Mouse (Mus musculus): ENCODE measurements around the gene Mpzl3. TPM values are rescaled to one million over a fixed set of nuclear protein-coding genes. Genes with fewer than 3 reads are reported as not detected.

The Mpzl3 gene
- 0.33 and 0.44 TPM in 2 replicates for polyA plus RNA-seq (2012; rRNA removed)
- 0.51 and 1.0 TPM in 2 replicates for polyA plus RNA-seq (2014; fragmentation: Nextera tagmentation; extraction: Ambion mirVana)

- H3K4me1 ChIP-seq (replicated peaks; ENCODE audit: control insufficient read depth in 2 of 2, insufficient read depth in 2 of 2, low read length in 1 of 2): no peaks in the 10 kb centered on the region
- H3K27ac ChIP-seq: no peak within 1 kb of the TSS
- H3K36me3 ChIP-seq (replicated peaks; ENCODE audit: control insufficient read depth, insufficient read depth, low read depth): no peaks in the 10 kb centered on the region
- TF ChIP-seq EP300 (IDR thresholded peaks at IDR 0.05; ENCODE audit: low read depth) (no peak), CTCF (IDR thresholded peaks at IDR 0.05; ENCODE audit: low read depth) (no peak)
- no peaks in the 10 kb centered on the region for H3K9me3 ChIP-seq (ENCODE audit: control insufficient read depth, low read length)
- 2% methylated on average over 33 of the region's 33 CpGs for WGBS (ENCODE audit: insufficient replicate concordance)
- DNase-seq (ENCODE audit: low read depth in 3 of 3, low spot score in 3 of 3) (peak in 2 of 3 experiments; percentile 3 to 12), ATAC-seq (ENCODE audit: insufficient read depth) (peak; percentile 33)
- peak within 1 kb of the TSS; percentile 49 to 71 for H3K4me3 ChIP-seq (ENCODE audit: insufficient read depth in 1 of 2, low read depth in 2 of 2, low read length in 2 of 2)
- peaks cover 3% of the 10 kb centered on the region for H3K27me3 ChIP-seq (ENCODE audit: control insufficient read depth, insufficient read depth, low read length)
- no peak within 1 kb of the TSS for H3K9ac ChIP-seq (replicated peaks)
- H3K4me2 ChIP-seq (ENCODE audit: low read depth): peak within 1 kb of the TSS; percentile 45
Observed at GRCm38 (mm10) chr9:45055082-45055713, at the start of gene Mpzl3. Gene Mpzl3 (plus strand): TSS chr9:45055186.

- no peak for TF ChIP-seq EP300 (IDR thresholded peaks at IDR 0.05; ENCODE audit: low read depth)
- no peak for TF ChIP-seq CTCF (IDR thresholded peaks at IDR 0.05; ENCODE audit: low read depth)
- ATAC-seq (ENCODE audit: insufficient read depth) (no peak), DNase-seq (ENCODE audit: low read depth in 3 of 3, low spot score in 3 of 3) (no peak)
- WGBS (ENCODE audit: insufficient replicate concordance): 51% methylated on average over 12 of the region's 12 CpGs
- no peak overlapping the region for H3K4me2 ChIP-seq (ENCODE audit: low read depth)
- H3K9me3 ChIP-seq (ENCODE audit: control insufficient read depth, low read length): no peaks in the 10 kb centered on the region
- H3K4me1 ChIP-seq (replicated peaks; ENCODE audit: control insufficient read depth in 2 of 2, insufficient read depth in 2 of 2, low read length in 1 of 2): no peaks in the 10 kb centered on the region
- no peak overlapping the region for H3K9ac ChIP-seq (replicated peaks)
- no peaks in the 10 kb centered on the region for H3K36me3 ChIP-seq (replicated peaks; ENCODE audit: control insufficient read depth, insufficient read depth, low read depth)
- H3K27ac ChIP-seq: no peak overlapping the region
- H3K4me3 ChIP-seq (ENCODE audit: insufficient read depth in 1 of 2, low read depth in 2 of 2, low read length in 2 of 2): no peak overlapping the region
- no peaks in the 10 kb centered on the region; the same call in 1 of the 2 replicates for H3K27me3 ChIP-seq (ENCODE audit: control insufficient read depth, insufficient read depth, low read length)
Observed at GRCm38 (mm10) chr9:45007404-45007803, 47.6 kb upstream of the Mpzl3 start.

GRCm38 (mm10) chr9:45008342-45008741 lies 46.6 kb upstream of the Mpzl3 start:
- Histone ChIP-seq H3K36me3 (replicated peaks; ENCODE audit: control insufficient read depth, insufficient read depth, low read depth) (no peaks in the 10 kb centered on the region), H3K4me1 (replicated peaks; ENCODE audit: control insufficient read depth in 2 of 2, insufficient read depth in 2 of 2, low read length in 1 of 2) (no peaks in the 10 kb centered on the region), H3K4me3 (ENCODE audit: insufficient read depth in 1 of 2, low read depth in 2 of 2, low read length in 2 of 2) (no peak overlapping the region), H3K27ac (no peak overlapping the region), H3K27me3 (ENCODE audit: control insufficient read depth, insufficient read depth, low read length) (no peaks in the 10 kb centered on the region; the same call in 1 of the 2 replicates), H3K9ac (replicated peaks) (no peak overlapping the region), H3K9me3 (ENCODE audit: control insufficient read depth, low read length) (no peaks in the 10 kb centered on the region), H3K4me2 (ENCODE audit: low read depth) (no peak overlapping the region)
- TF ChIP-seq EP300 (IDR thresholded peaks at IDR 0.05; ENCODE audit: low read depth) (no peak), CTCF (IDR thresholded peaks at IDR 0.05; ENCODE audit: low read depth) (no peak)
- WGBS (ENCODE audit: insufficient replicate concordance): 62% methylated on average over 4 of the region's 4 CpGs
- DNase-seq (ENCODE audit: low read depth in 3 of 3, low spot score in 3 of 3) (no peak), ATAC-seq (ENCODE audit: insufficient read depth) (no peak)

GRCm38 (mm10) chr9:45009180-45010078 lies 45.6 kb upstream of the Mpzl3 start, which contains the start of gene Cd3e:
Gene Cd3e (minus strand): TSS chr9:45009627.
- ATAC-seq (ENCODE audit: insufficient read depth) (no peak), DNase-seq (ENCODE audit: low read depth in 3 of 3, low spot score in 3 of 3) (no peak)
- no peak for TF ChIP-seq CTCF (IDR thresholded peaks at IDR 0.05; ENCODE audit: low read depth)
- TF ChIP-seq EP300 (IDR thresholded peaks at IDR 0.05; ENCODE audit: low read depth): no peak
- H3K9ac ChIP-seq (replicated peaks): no peak within 1 kb of the TSS
- no peaks in the 10 kb centered on the region for H3K9me3 ChIP-seq (ENCODE audit: control insufficient read depth, low read length)
- H3K36me3 ChIP-seq (replicated peaks; ENCODE audit: control insufficient read depth, insufficient read depth, low read depth): no peaks in the 10 kb centered on the region
- no peaks in the 10 kb centered on the region for H3K4me1 ChIP-seq (replicated peaks; ENCODE audit: control insufficient read depth in 2 of 2, insufficient read depth in 2 of 2, low read length in 1 of 2)
- no peaks in the 10 kb centered on the region; the same call in 1 of the 2 replicates for H3K27me3 ChIP-seq (ENCODE audit: control insufficient read depth, insufficient read depth, low read length)
- H3K27ac ChIP-seq: no peak within 1 kb of the TSS
- no peak within 1 kb of the TSS for H3K4me2 ChIP-seq (ENCODE audit: low read depth)
- H3K4me3 ChIP-seq (ENCODE audit: insufficient read depth in 1 of 2, low read depth in 2 of 2, low read length in 2 of 2): no peak within 1 kb of the TSS
- 63% methylated on average over 19 of the region's 19 CpGs for WGBS (ENCODE audit: insufficient replicate concordance)

GRCm38 (mm10) chr9:45010461-45010860 lies 44.5 kb upstream of the Mpzl3 start:
- Histone ChIP-seq H3K36me3 (replicated peaks; ENCODE audit: control insufficient read depth, insufficient read depth, low read depth) (no peaks in the 10 kb centered on the region), H3K27ac (no peak overlapping the region), H3K9me3 (ENCODE audit: control insufficient read depth, low read length) (no peaks in the 10 kb centered on the region), H3K9ac (replicated peaks) (no peak overlapping the region), H3K27me3 (ENCODE audit: control insufficient read depth, insufficient read depth, low read length) (no peaks in the 10 kb centered on the region; the same call in 1 of the 2 replicates), H3K4me1 (replicated peaks; ENCODE audit: control insufficient read depth in 2 of 2, insufficient read depth in 2 of 2, low read length in 1 of 2) (no peaks in the 10 kb centered on the region), H3K4me3 (ENCODE audit: insufficient read depth in 1 of 2, low read depth in 2 of 2, low read length in 2 of 2) (no peak overlapping the region), H3K4me2 (ENCODE audit: low read depth) (no peak overlapping the region)
- DNase-seq (ENCODE audit: low read depth in 3 of 3, low spot score in 3 of 3) (no peak), ATAC-seq (ENCODE audit: insufficient read depth) (no peak)
- 35% methylated on average over 4 of the region's 4 CpGs for WGBS (ENCODE audit: insufficient replicate concordance)
- TF ChIP-seq EP300 (IDR thresholded peaks at IDR 0.05; ENCODE audit: low read depth): no peak

Measured in liver, embryonic 14.5 days (tissue).